Mouse (Mus musculus): Measurements from ENCODE around the gene Zfp597. TPM values are rescaled to one million over a fixed set of nuclear protein-coding genes. Genes with fewer than 3 reads are reported as not detected.
"Not testable (repeated sequence)": the region's sequence is repeated elsewhere in the genome, so short reads cannot be mapped to it uniquely, and the experiment has no call there.

The Zfp597 gene
- polyA plus RNA-seq, 1 experiment from 2014 or later = 12.1 TPM

DNA sequence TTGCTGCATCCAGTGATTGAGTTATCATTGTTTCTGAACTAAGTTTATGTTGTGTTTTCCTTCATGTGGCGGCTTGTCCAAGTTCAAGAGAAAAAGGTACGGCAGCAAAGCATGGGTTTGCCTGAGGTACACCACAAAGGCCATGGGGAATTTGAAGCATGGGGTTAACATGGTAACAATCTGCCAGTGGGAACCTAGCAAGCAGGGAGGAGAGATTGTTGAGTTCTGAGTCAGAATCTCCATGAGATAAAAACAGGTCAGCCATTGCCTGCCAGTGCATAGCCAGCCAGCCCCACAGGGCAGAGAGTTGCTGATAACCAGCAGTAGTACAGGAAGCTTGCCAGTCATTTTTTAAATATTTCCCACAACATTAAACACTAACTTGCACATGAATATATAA is 64.2 kb downstream of the Zfp597 start:
- Histone ChIP-seq H3K9me3 (replicated peaks) (no peaks in the 10 kb centered on the region), H3K27ac (no peak overlapping the region), H3K4me2 (replicated peaks) (no peak overlapping the region), H3K9ac (no peak overlapping the region), H3K4me3 (no peak overlapping the region), H3K36me3 (no peaks in the 10 kb centered on the region), H3K27me3 (no peaks in the 10 kb centered on the region), H3K4me1 (no peaks in the 10 kb centered on the region)
- ATAC-seq (ENCODE audit: low FRiP score) = no peak
- 94% methylated on average over 2 of the region's 2 CpGs for WGBS

- not testable (repeated sequence) for H3K4me1 ChIP-seq; H3K4me3 ChIP-seq; H3K27me3 ChIP-seq; H3K9ac ChIP-seq; ATAC-seq (ENCODE audit: low FRiP score); H3K36me3 ChIP-seq; H3K27ac ChIP-seq; H3K4me2 ChIP-seq (replicated peaks); H3K9me3 ChIP-seq (replicated peaks)
- WGBS = 88% methylated on average over 6 of the region's 6 CpGs
Observed at GRCm38 (mm10) chr16:3814667-3815066, 69.7 kb downstream of the Zfp597 start.

Small RNAs within 50 kb of the gene (microRNA-seq; reads per million reads assigned to microRNA genes)
- gene Gm23493 = not detected

Other genes with a start within 250 kb of the Zfp597 start
- not detected in 2 replicates for gene Mefv, start 166.5 kb downstream of the Zfp597 start, polyA plus RNA-seq (2016; fragmentation: Nextera tagmentation; extraction: Ambion mirVana)
- 54.4 and 56.7 TPM in 2 replicates for gene Zfp263, start 140.5 kb downstream of the Zfp597 start, polyA plus RNA-seq (2016; fragmentation: Nextera tagmentation; extraction: Ambion mirVana)
- gene Olfr15, start 53.7 kb downstream of the Zfp597 start, polyA plus RNA-seq (2016; fragmentation: Nextera tagmentation; extraction: Ambion mirVana) = not detected in 2 replicates
- gene Zfp174, start 37.3 kb downstream of the Zfp597 start, polyA plus RNA-seq (2016; fragmentation: Nextera tagmentation; extraction: Ambion mirVana) = 2.0 and 2.1 TPM in 2 replicates
- 64.2 and 65.7 TPM in 2 replicates for gene Naa60, start 12.2 kb downstream of the Zfp597 start, polyA plus RNA-seq (2016; fragmentation: Nextera tagmentation; extraction: Ambion mirVana)
- gene Gm20695, start 87 bp upstream of the Zfp597 start, polyA plus RNA-seq (2016; fragmentation: Nextera tagmentation; extraction: Ambion mirVana) = 3.0 and 3.2 TPM in 2 replicates
- 7.2 and 8.0 TPM in 2 replicates for gene 1700037C18Rik, start 24.1 kb upstream of the Zfp597 start, polyA plus RNA-seq (2016; fragmentation: Nextera tagmentation; extraction: Ambion mirVana)
- 30.3 and 31.2 TPM in 2 replicates for gene Cluap1, start 24.2 kb upstream of the Zfp597 start, polyA plus RNA-seq (2016; fragmentation: Nextera tagmentation; extraction: Ambion mirVana)
- gene Nlrc3, start 92.1 kb upstream of the Zfp597 start, polyA plus RNA-seq (2016; fragmentation: Nextera tagmentation; extraction: Ambion mirVana) = 0.96 and 1.2 TPM in 2 replicates
- 34.6 and 36.8 TPM in 2 replicates for gene Slx4, start 119.2 kb upstream of the Zfp597 start, polyA plus RNA-seq (2016; fragmentation: Nextera tagmentation; extraction: Ambion mirVana)
- 6.3 and 7.8 TPM in 2 replicates for gene Dnase1, start 152.4 kb upstream of the Zfp597 start, polyA plus RNA-seq (2016; fragmentation: Nextera tagmentation; extraction: Ambion mirVana)
- 60.6 and 61.3 TPM in 2 replicates for gene Trap1, start 193.3 kb upstream of the Zfp597 start, polyA plus RNA-seq (2016; fragmentation: Nextera tagmentation; extraction: Ambion mirVana)

Measured in hindbrain, embryonic 12.5 days (tissue).